Mouse (Mus musculus) lung, embryonic 15.5 days (tissue): ENCODE results near the gene Gpr160. TPM values are rescaled to one million over a fixed set of nuclear protein-coding genes. Genes with fewer than 3 reads are reported as not detected.

Experiments
- ATAC-seq: fragments of 200-750 bp; cut with Nextera tagmentation; 2 replicates; pipeline ENCODE4 v1.8.0; 2017; ENCODE audit warnings: moderate number of reproducible peaks, borderline replicate concordance; ENCODE audit not compliant: low FRiP score, low TSS enrichment; ENCODE audit errors: extremely low read depth
- H3K27ac ChIP-seq: fragments of 300-500 bp; sonication (generic); 2 replicates; pipeline ENCODE4 v1.5.1; 2015; ENCODE audit warnings: moderate library complexity, mild to moderate bottlenecking, inconsistent platforms
- H3K27me3 ChIP-seq: fragments of 300-500 bp; sonication (generic); 2 replicates; pipeline ENCODE4 v1.6.1; 2015; ENCODE audit warnings: inconsistent platforms
- H3K36me3 ChIP-seq: fragments of 300-500 bp; sonication (generic); 2 replicates; pipeline ENCODE4 v1.6.1; 2015; ENCODE audit warnings: inconsistent platforms
- H3K4me1 ChIP-seq: fragments of 300-500 bp; sonication (generic); 2 replicates; pipeline ENCODE4 v1.6.1; 2015; ENCODE audit warnings: inconsistent platforms
- H3K4me2 ChIP-seq: fragments of 300-500 bp; sonication (generic); 2 replicates; pipeline ENCODE4 v1.6.1; 2015; ENCODE audit warnings: inconsistent platforms, mild to moderate bottlenecking, moderate library complexity
- H3K4me3 ChIP-seq: fragments of 300-500 bp; sonication (generic); 2 replicates; pipeline ENCODE4 v1.5.1; 2015; ENCODE audit warnings: mild to moderate bottlenecking, inconsistent platforms
- H3K9ac ChIP-seq: fragments of 300-500 bp; sonication (generic); 2 replicates; pipeline ENCODE4 v1.6.1; 2015; ENCODE audit warnings: inconsistent platforms
- H3K9me3 ChIP-seq: fragments of 300-500 bp; sonication (generic); 2 replicates; pipeline ENCODE4 v1.6.1; 2016; ENCODE audit warnings: inconsistent platforms
- WGBS: fragments of 180-500 bp; shearing (Covaris S2); methylation state at CpG from one replicate; pipeline ENCODE4 v1.1.7; 2015; 5-methylcytosine and 5-hydroxymethylcytosine counted together
- polyA plus RNA-seq: library from polyadenylated mRNA; unstranded; fragments of >200 nt; fragmentation: Nextera tagmentation; extraction: Ambion mirVana; gene quantifications from 2 replicates; pipeline ENCODE4 v1.2.1, GENCODE M21; 2015

Gene Gpr160
- polyA plus RNA-seq, 1 experiment from 2014 or later = 5.2 TPM

GRCm38 (mm10) chr3:30917160-30917559 is 61.4 kb downstream of the Gpr160 start:
- no peak for ATAC-seq
- no peak overlapping the region for H3K4me3 ChIP-seq
- H3K9me3 ChIP-seq = no peaks in the 10 kb centered on the region
- H3K27ac ChIP-seq = no peak overlapping the region
- H3K27me3 ChIP-seq = no peaks in the 10 kb centered on the region
- peaks cover 36% of the 10 kb centered on the region for H3K36me3 ChIP-seq
- 48% methylated on average over 4 of the region's 4 CpGs for WGBS
- H3K4me2 ChIP-seq = no peak overlapping the region
- no peak overlapping the region for H3K9ac ChIP-seq
- no peaks in the 10 kb centered on the region for H3K4me1 ChIP-seq

DNA sequence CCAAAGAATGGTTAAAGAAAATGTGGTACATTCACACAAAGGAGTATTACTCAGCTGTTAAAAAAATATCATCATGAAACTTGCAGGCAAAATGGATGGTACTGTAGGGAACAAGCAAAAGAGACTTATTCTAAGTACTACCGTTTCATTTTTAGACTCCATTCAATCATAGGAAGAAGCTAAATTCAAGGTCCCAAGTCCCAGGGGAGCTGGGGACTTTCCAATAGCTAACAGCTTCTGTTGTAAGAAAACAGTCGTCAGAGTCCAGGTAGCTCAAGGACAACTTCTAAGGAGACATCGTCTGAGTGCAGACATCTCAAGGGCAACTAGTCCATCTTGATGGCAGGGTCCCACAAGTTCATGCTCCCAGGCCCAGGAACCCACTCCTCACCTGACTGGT is 71.9 kb downstream of the Gpr160 start:
- Histone ChIP-seq H3K36me3 (peaks cover 37% of the 10 kb centered on the region), H3K4me3 (no peak overlapping the region), H3K27me3 (no peaks in the 10 kb centered on the region), H3K27ac (no peak overlapping the region), H3K9me3 (no peaks in the 10 kb centered on the region), H3K4me1 (no peaks in the 10 kb centered on the region), H3K9ac (no peak overlapping the region), H3K4me2 (no peak overlapping the region)
- 95% methylated on average over 3 of the region's 3 CpGs for WGBS
- ATAC-seq = no peak

DNA sequence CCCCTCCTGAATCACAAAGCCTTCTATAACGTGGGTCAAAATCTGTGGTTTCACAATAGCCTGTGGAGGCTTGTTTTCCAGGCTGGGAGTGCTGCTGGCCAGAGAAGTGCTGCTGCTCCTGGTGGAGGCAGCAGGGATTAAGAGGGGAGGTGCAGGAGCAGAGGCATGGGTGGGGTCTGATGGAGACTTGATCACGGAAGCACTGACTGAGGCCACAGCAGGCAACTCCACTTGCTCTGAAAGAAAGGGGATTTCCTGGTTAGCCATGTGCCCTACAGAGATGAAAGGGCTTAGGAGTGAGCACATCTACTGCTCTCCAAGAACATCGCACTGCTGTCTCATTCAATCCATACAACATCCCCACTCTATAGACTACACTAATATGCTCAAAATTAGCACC is 74.1 kb downstream of the Gpr160 start:
- H3K4me1 ChIP-seq = no peaks in the 10 kb centered on the region
- no peak overlapping the region for H3K27ac ChIP-seq
- H3K4me2 ChIP-seq = no peak overlapping the region
- H3K4me3 ChIP-seq = no peak overlapping the region
- no peak overlapping the region for H3K9ac ChIP-seq
- peaks cover 38% of the 10 kb centered on the region for H3K36me3 ChIP-seq
- no peak for ATAC-seq
- 53% methylated on average over 3 of the region's 3 CpGs for WGBS
- H3K27me3 ChIP-seq = no peaks in the 10 kb centered on the region
- no peaks in the 10 kb centered on the region for H3K9me3 ChIP-seq

GRCm38 (mm10) chr3:30934384-30934783 is 78.6 kb downstream of the Gpr160 start:
- H3K27me3 ChIP-seq = no peaks in the 10 kb centered on the region
- no peak overlapping the region for H3K4me3 ChIP-seq
- no peak for ATAC-seq
- no peaks in the 10 kb centered on the region for H3K4me1 ChIP-seq
- peaks cover 46% of the 10 kb centered on the region for H3K36me3 ChIP-seq
- no peak overlapping the region for H3K9ac ChIP-seq
- H3K4me2 ChIP-seq = no peak overlapping the region
- H3K9me3 ChIP-seq = no peaks in the 10 kb centered on the region
- no peak overlapping the region for H3K27ac ChIP-seq

Other genes starting within 250 kb of the Gpr160 start
- gene Lrriq4, start 211.4 kb upstream of the Gpr160 start, polyA plus RNA-seq = not detected in 2 replicates
- 2.9 and 3.1 TPM in 2 replicates for gene Lrrc34, start 208.1 kb upstream of the Gpr160 start, polyA plus RNA-seq
- 0.09 and 0.18 TPM in 2 replicates for gene Lrrc31, start 156.1 kb upstream of the Gpr160 start, polyA plus RNA-seq
- gene Samd7, start 109.7 kb upstream of the Gpr160 start, polyA plus RNA-seq = not detected in 2 replicates
- 72.1 and 74.5 TPM in 2 replicates for gene Sec62, start 63.1 kb upstream of the Gpr160 start, polyA plus RNA-seq
- 6.1 and 7.3 TPM in 2 replicates for gene Phc3, start 113.5 kb downstream of the Gpr160 start, polyA plus RNA-seq
- 53.0 and 53.9 TPM in 2 replicates for gene Prkci, start 139.8 kb downstream of the Gpr160 start, polyA plus RNA-seq
- 20.6 and 22.0 TPM in 2 replicates for gene Skil, start 239.1 kb downstream of the Gpr160 start, polyA plus RNA-seq